Mouse (Mus musculus): ENCODE data around the gene Tes. TPM values are rescaled to one million over a fixed set of nuclear protein-coding genes. Genes with fewer than 3 reads are reported as not detected.
"Not testable (repeated sequence)": the region's sequence is repeated elsewhere in the genome, so short reads cannot be mapped to it uniquely, and the experiment has no call there.

Gene Tes
- polyA plus RNA-seq, 2 experiments = 54.2 to 69.1 TPM

DNA sequence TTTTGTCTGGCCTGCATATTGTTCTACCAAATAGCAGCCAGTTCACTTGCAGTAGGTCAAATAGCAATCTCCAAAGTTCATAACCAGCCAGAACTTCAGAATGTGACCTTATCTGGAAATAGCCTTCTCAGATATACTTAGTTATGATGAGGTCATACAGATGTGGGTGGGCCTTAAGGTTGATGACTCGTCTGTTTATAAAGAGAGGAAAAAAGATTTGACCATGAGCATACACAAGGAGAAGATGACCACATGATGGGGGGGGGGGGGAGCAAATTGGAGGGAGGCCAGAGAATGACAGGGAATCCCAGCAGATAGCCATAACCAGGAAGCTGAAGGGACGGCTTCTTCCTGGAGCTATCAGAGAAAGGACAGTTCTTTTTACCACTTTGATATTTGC is 9.3 kb upstream of the Tes start:
- Histone ChIP-seq H3K4me3 (replicated peaks; ENCODE audit: low read length) (no peak overlapping the region), H3K27ac (replicated peaks; ENCODE audit: low read depth, low read length) (no peak overlapping the region), H3K9ac (ENCODE audit: low read depth, low read length, severe bottlenecking) (no peak overlapping the region), H3K36me3 (ENCODE audit: control insufficient read depth, insufficient read depth, low read length) (no peaks in the 10 kb centered on the region), H3K4me1 (ENCODE audit: control insufficient read depth, insufficient read depth, low read length) (0 out of 2 replicates have a peak, but pooled peaks cover 2% of the 10 kb centered on the region), H3K27me3 (ENCODE audit: control insufficient read depth, insufficient read depth, low read length) (no peaks in the 10 kb centered on the region), H3K9me3 (ENCODE audit: control insufficient read depth, low read length) (no peaks in the 10 kb centered on the region), H3K4me2 (replicated peaks; ENCODE audit: low read depth, low read length, severe bottlenecking) (no peak overlapping the region)
- ATAC-seq (ENCODE audit: low FRiP score, low read depth) = no peak
- WGBS = 67% methylated on average over 2 of the region's 2 CpGs
- no peak for TF ChIP-seq POLR2A (IDR thresholded peaks at IDR 0.05; ENCODE audit: borderline replicate concordance, extremely low read depth, insufficient read depth, insufficient read length)
- DNase-seq (ENCODE audit: low spot score) = no peak

DNA sequence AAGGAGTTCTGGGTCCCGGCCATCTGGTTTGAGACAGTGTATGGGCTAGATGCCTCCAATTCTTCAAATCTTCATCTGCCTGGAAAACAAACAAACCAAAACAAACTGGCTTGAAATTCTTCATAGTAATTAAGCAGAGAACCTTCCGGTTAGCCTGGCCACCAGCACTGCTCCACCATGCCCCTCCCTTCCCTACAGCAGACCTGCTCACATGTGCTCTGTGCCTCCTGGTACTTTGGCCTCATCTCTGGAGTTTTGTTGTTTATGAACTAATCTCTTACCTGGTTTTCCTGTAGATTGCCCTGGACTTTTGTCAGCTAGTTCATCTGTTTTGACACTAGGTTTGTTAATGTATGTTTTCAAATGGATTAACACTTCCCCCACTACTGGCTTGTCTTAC is 5.4 kb upstream of the Tes start:
- Histone ChIP-seq H3K27ac (replicated peaks; ENCODE audit: low read depth, low read length) (no peak overlapping the region), H3K4me2 (replicated peaks; ENCODE audit: low read depth, low read length, severe bottlenecking) (no peak overlapping the region), H3K9ac (ENCODE audit: low read depth, low read length, severe bottlenecking) (no peak overlapping the region), H3K36me3 (ENCODE audit: control insufficient read depth, insufficient read depth, low read length) (no peaks in the 10 kb centered on the region), H3K27me3 (ENCODE audit: control insufficient read depth, insufficient read depth, low read length) (no peaks in the 10 kb centered on the region), H3K4me1 (ENCODE audit: control insufficient read depth, insufficient read depth, low read length) (peaks cover 2% of the 10 kb centered on the region; the same call in 1 of the 2 replicates), H3K4me3 (replicated peaks; ENCODE audit: low read length) (no peak overlapping the region), H3K9me3 (ENCODE audit: control insufficient read depth, low read length) (no peaks in the 10 kb centered on the region)
- no peak for DNase-seq (ENCODE audit: low spot score)
- ATAC-seq (ENCODE audit: low FRiP score, low read depth) = no peak
- no peak for TF ChIP-seq POLR2A (IDR thresholded peaks at IDR 0.05; ENCODE audit: borderline replicate concordance, extremely low read depth, insufficient read depth, insufficient read length)
- WGBS = 77% methylated on average over 2 of the region's 2 CpGs

DNA sequence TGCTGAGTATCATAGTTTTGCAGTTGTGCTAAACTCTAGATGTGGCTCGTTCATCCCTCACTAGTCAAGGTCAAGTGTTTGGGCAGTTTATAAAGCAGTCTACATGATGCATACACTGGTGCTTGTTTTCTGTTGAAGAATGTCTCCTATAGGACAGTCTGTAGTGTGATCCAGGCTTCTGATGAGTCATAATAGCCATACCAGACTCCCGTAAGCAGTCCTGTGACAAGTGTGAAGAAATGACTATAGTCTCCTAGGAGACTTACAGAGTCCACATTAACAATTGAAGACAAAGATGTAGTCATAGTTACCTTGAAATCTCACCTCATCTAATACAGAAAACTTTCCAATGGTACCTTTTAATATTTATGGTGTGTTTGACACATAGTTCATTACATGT is 4.8 kb upstream of the Tes start:
- 80% methylated on average over 2 of the region's 2 CpGs for WGBS
- Histone ChIP-seq H3K27ac (replicated peaks; ENCODE audit: low read depth, low read length) (no peak overlapping the region), H3K27me3 (ENCODE audit: control insufficient read depth, insufficient read depth, low read length) (no peaks in the 10 kb centered on the region), H3K4me3 (replicated peaks; ENCODE audit: low read length) (no peak overlapping the region), H3K4me1 (ENCODE audit: control insufficient read depth, insufficient read depth, low read length) (no peaks in the 10 kb centered on the region; the same call in 1 of the 2 replicates), H3K9ac (ENCODE audit: low read depth, low read length, severe bottlenecking) (no peak overlapping the region), H3K4me2 (replicated peaks; ENCODE audit: low read depth, low read length, severe bottlenecking) (no peak overlapping the region), H3K9me3 (ENCODE audit: control insufficient read depth, low read length) (no peaks in the 10 kb centered on the region), H3K36me3 (ENCODE audit: control insufficient read depth, insufficient read depth, low read length) (no peaks in the 10 kb centered on the region)
- no peak for DNase-seq (ENCODE audit: low spot score)
- TF ChIP-seq POLR2A (IDR thresholded peaks at IDR 0.05; ENCODE audit: borderline replicate concordance, extremely low read depth, insufficient read depth, insufficient read length) = no peak
- ATAC-seq (ENCODE audit: low FRiP score, low read depth) = peak; percentile 51; the same call in 1 of the 2 replicates

DNA sequence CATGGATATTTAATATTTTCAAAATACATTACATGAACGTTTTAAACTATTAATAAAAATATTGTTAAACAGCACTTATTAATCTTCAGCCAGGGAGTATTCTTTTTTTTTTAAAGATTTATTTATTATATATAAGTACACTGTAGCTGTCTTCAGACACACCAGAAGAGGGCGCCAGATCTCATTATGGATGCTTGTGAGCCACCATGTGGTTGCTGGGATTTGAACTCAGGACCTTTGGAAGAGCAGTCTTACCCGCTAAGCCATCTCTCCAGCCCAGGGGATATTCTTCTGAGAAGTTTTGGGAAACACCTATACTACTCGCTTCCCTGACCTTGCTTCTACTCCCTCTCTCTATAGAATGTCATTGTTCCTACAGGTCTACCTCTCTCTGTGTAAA is 3.1 kb upstream of the Tes start:
- WGBS = 86% methylated on average over 4 of the region's 4 CpGs
- not testable (repeated sequence) for H3K36me3 ChIP-seq (ENCODE audit: control insufficient read depth, insufficient read depth, low read length); DNase-seq (ENCODE audit: low spot score); H3K4me3 ChIP-seq (replicated peaks; ENCODE audit: low read length); H3K27me3 ChIP-seq (ENCODE audit: control insufficient read depth, insufficient read depth, low read length); ATAC-seq (ENCODE audit: low FRiP score, low read depth); H3K9me3 ChIP-seq (ENCODE audit: control insufficient read depth, low read length); H3K4me1 ChIP-seq (ENCODE audit: control insufficient read depth, insufficient read depth, low read length); H3K9ac ChIP-seq (ENCODE audit: low read depth, low read length, severe bottlenecking); H3K27ac ChIP-seq (replicated peaks; ENCODE audit: low read depth, low read length); H3K4me2 ChIP-seq (replicated peaks; ENCODE audit: low read depth, low read length, severe bottlenecking)

DNA sequence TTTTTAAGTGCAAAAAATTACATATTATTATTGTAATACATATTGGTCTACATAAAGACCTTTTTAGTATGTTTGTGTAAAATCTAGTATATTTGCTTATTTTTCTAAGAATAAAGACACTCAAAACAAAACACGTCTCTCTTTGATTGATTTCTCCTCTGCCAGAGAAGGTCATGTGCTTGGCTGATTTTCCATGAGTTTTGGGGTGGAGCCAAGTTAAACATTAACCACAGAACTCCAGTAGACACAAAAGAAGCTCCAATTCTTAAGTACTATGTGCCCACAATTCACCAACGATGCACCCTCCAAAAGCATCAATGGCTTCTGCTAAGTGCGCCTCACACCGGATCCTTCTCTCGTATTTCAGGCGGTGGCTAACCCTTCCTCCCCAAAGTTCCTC is 2.6 kb upstream of the Tes start:
- H3K9me3 ChIP-seq (ENCODE audit: control insufficient read depth, low read length) = no peaks in the 10 kb centered on the region

DNA sequence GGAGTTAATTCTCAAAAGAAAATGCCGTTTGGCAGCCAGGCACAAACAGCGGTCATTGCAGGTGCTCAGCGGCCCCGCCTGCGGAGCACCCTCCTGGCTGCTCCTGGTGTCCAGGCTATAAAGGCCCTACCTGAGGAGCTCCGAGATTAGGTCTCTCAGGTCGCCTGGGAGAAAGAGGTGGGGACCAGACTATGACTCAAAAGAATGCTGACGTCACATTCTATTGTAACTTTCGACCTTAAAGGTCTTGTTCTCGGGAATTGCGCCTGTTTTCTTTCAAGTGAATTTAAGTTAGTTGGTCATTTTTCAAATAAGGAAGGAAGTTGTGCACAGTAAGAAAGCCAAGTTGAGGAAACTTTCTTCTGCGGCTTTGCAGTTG is 831 bp downstream of the Tes start:
- DNase-seq (ENCODE audit: low spot score) (no peak), ATAC-seq (ENCODE audit: low FRiP score, low read depth) (no peak)
- WGBS = 4% methylated on average over 12 of the region's 12 CpGs
- peak overlapping the region; percentile 28; the same call in 1 of the 2 replicates for H3K27ac ChIP-seq (replicated peaks; ENCODE audit: low read depth, low read length)
- peak overlapping the region; percentile 83 for H3K9ac ChIP-seq (ENCODE audit: low read depth, low read length, severe bottlenecking)
- no peak for TF ChIP-seq POLR2A (IDR thresholded peaks at IDR 0.05; ENCODE audit: borderline replicate concordance, extremely low read depth, insufficient read depth, insufficient read length)
- peaks cover 9% of the 10 kb centered on the region; the same call in 1 of the 2 replicates for H3K4me1 ChIP-seq (ENCODE audit: control insufficient read depth, insufficient read depth, low read length)
- H3K4me2 ChIP-seq (replicated peaks; ENCODE audit: low read depth, low read length, severe bottlenecking) = peak overlapping the region; percentile 81
- peak overlapping the region; percentile 69 for H3K4me3 ChIP-seq (replicated peaks; ENCODE audit: low read length)
- no peaks in the 10 kb centered on the region for H3K27me3 ChIP-seq (ENCODE audit: control insufficient read depth, insufficient read depth, low read length)
- H3K9me3 ChIP-seq (ENCODE audit: control insufficient read depth, low read length) = no peaks in the 10 kb centered on the region
- H3K36me3 ChIP-seq (ENCODE audit: control insufficient read depth, insufficient read depth, low read length) = no peaks in the 10 kb centered on the region

More for the DNA sequence above, 2.6 kb upstream of the Tes start:
- DNase-seq (ENCODE audit: low spot score) (no peak), ATAC-seq (ENCODE audit: low FRiP score, low read depth) (no peak)
- H3K27me3 ChIP-seq (ENCODE audit: control insufficient read depth, insufficient read depth, low read length) = no peaks in the 10 kb centered on the region
- no peak overlapping the region for H3K4me2 ChIP-seq (replicated peaks; ENCODE audit: low read depth, low read length, severe bottlenecking)
- no peaks in the 10 kb centered on the region for H3K36me3 ChIP-seq (ENCODE audit: control insufficient read depth, insufficient read depth, low read length)
- WGBS = 90% methylated on average over 6 of the region's 6 CpGs
- no peak overlapping the region for H3K27ac ChIP-seq (replicated peaks; ENCODE audit: low read depth, low read length)
- H3K9ac ChIP-seq (ENCODE audit: low read depth, low read length, severe bottlenecking) = no peak overlapping the region
- no peak overlapping the region for H3K4me3 ChIP-seq (replicated peaks; ENCODE audit: low read length)
- TF ChIP-seq POLR2A (IDR thresholded peaks at IDR 0.05; ENCODE audit: borderline replicate concordance, extremely low read depth, insufficient read depth, insufficient read length) = no peak
- H3K4me1 ChIP-seq (ENCODE audit: control insufficient read depth, insufficient read depth, low read length) = peaks cover 6% of the 10 kb centered on the region; the same call in 1 of the 2 replicates

Data from limb, embryonic 14.5 days (tissue).